Comparison of ENCODE assay signal across 11 mouse cellular contexts in the genomic region with DNA sequence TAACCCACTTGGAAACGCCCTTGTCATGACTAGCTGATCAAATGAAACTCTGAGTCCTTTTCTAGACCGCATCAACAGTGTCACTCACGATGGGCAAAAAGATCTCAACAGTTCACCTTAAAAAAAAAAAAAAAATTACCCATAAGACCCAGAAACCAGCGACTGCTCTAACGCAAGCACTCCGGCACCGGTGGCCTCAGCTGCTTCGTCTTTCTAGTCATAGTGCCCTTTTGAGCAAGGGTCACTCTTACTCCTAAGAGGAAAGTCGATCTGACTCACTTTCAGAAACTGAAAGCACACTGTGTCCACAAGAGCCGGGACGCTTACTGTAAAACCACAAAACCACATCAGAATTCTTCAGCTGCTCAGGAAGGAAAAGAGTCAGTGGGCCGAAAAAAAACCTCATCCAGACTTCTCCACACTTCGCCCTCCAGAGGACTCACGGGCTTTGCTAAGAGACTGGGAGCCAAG. TPM values are rescaled to one million over a fixed set of nuclear protein-coding genes. Genes with fewer than 3 reads are reported as not detected.
DNase-seq lines count a peak whose midpoint lies in the region; ATAC-seq and TF ChIP-seq lines count a peak whose summit lies in the region.
"Had no signal": no experiment of that assay in that cellular context is flagged by ENCODE, and none has a peak within 500 bp of the region (broad histone marks: within the 10 kb centered on the region; RNA-seq: fewer than 3 reads in every experiment).

No protein-coding gene starts in this region.

- H3K36me3 ChIP-seq in embryonic facial prominence, embryonic 13.5 days: no peaks in the 10 kb centered on the region
- no peaks in the 10 kb centered on the region for H3K36me3 ChIP-seq in embryonic facial prominence, embryonic 10.5 days (replicated peaks)
- H3K36me3 ChIP-seq in limb, embryonic 15.5 days: no peaks in the 10 kb centered on the region
- H3K36me3 ChIP-seq in small intestine, adult 2 months (ENCODE audit: control insufficient read depth, insufficient read depth, low read length): no peaks in the 10 kb centered on the region
- H3K36me3 ChIP-seq: hindbrain, embryonic 13.5 days had no signal

- 57% methylated on average over 14 of the region's 14 CpGs for WGBS in embryonic facial prominence, embryonic 13.5 days
- 83% methylated on average over 14 of the region's 14 CpGs for WGBS in embryonic facial prominence, embryonic 10.5 days
- WGBS in limb, embryonic 15.5 days: 69% methylated on average over 14 of the region's 14 CpGs
- WGBS in small intestine, adult 2 months: 59% methylated on average over 14 of the region's 14 CpGs

- no peak overlapping the region for H3K9ac ChIP-seq in embryonic facial prominence, embryonic 13.5 days
- no peak overlapping the region for H3K9ac ChIP-seq in limb, embryonic 15.5 days
- H3K9ac ChIP-seq: hindbrain, embryonic 13.5 days had no signal

- peak overlapping the region; percentile 28; the same call in 1 of the 2 replicates for H3K27ac ChIP-seq in embryonic facial prominence, embryonic 13.5 days
- H3K27ac ChIP-seq in embryonic facial prominence, embryonic 10.5 days (replicated peaks): no peak overlapping the region
- H3K27ac ChIP-seq in limb, embryonic 15.5 days: peak overlapping the region; percentile 6; the same call in 1 of the 2 replicates
- H3K27ac ChIP-seq in small intestine, adult 2 months (ENCODE audit: insufficient read depth, low read depth, low read length): 0 out of 2 replicates have a peak overlapping the region, but pooled peaks have one; percentile 36
- H3K27ac ChIP-seq: hindbrain, embryonic 13.5 days had no signal

- H3K9me3 ChIP-seq in embryonic facial prominence, embryonic 13.5 days: no peaks in the 10 kb centered on the region
- no peaks in the 10 kb centered on the region for H3K9me3 ChIP-seq in embryonic facial prominence, embryonic 10.5 days
- H3K9me3 ChIP-seq in limb, embryonic 15.5 days: no peaks in the 10 kb centered on the region
- H3K9me3 ChIP-seq: hindbrain, embryonic 13.5 days had no signal

- H3K4me3 ChIP-seq in embryonic facial prominence, embryonic 13.5 days: no peak overlapping the region
- no peak overlapping the region for H3K4me3 ChIP-seq in embryonic facial prominence, embryonic 10.5 days
- no peak overlapping the region for H3K4me3 ChIP-seq in limb, embryonic 15.5 days
- peak overlapping the region; percentile 31 for H3K4me3 ChIP-seq in small intestine, adult 2 months (ENCODE audit: low read depth, low read length)
- H3K4me3 ChIP-seq: hindbrain, embryonic 13.5 days had no signal

- peaks cover 6% of the 10 kb centered on the region for H3K27me3 ChIP-seq in embryonic facial prominence, embryonic 13.5 days
- no peaks in the 10 kb centered on the region for H3K27me3 ChIP-seq in embryonic facial prominence, embryonic 10.5 days (replicated peaks; ENCODE audit: low read depth, poor library complexity, severe bottlenecking)
- 0 out of 2 replicates have a peak, but pooled peaks cover 3% of the 10 kb centered on the region for H3K27me3 ChIP-seq in limb, embryonic 15.5 days
- no peaks in the 10 kb centered on the region for H3K27me3 ChIP-seq in small intestine, adult 2 months (ENCODE audit: control insufficient read depth, insufficient read depth, low read length)
- H3K27me3 ChIP-seq: hindbrain, embryonic 13.5 days had no signal

- peak overlapping the region; percentile 9; the same call in 1 of the 2 replicates for H3K4me2 ChIP-seq in embryonic facial prominence, embryonic 13.5 days
- H3K4me2 ChIP-seq in limb, embryonic 15.5 days: no peak overlapping the region
- H3K4me2 ChIP-seq: hindbrain, embryonic 13.5 days had no signal

- DNase-seq in embryonic facial prominence, embryonic 10.5 days (ENCODE audit: low spot score): no peak
- peak; percentile 42 for DNase-seq in thymus, postnatal 0 days (ENCODE audit: low spot score)
- no peak for DNase-seq in thymus, postnatal 4 days
- DNase-seq in frontal cortex, postnatal 10 days (ENCODE audit: low spot score in 2 of 2): no peak
- no peak for DNase-seq in ovary, postnatal 14 days (ENCODE audit: low spot score)

- TF ChIP-seq CTCF in small intestine, adult 2 months (IDR thresholded peaks at IDR 0.05; ENCODE audit: extremely low read depth, insufficient read length, insufficient replicate concordance, low read depth, low read length): no peak

- 0 out of 2 replicates have a peak, but pooled peaks have one; percentile 26 for ATAC-seq in embryonic facial prominence, embryonic 13.5 days (ENCODE audit: insufficient number of reproducible peaks, insufficient read depth, low FRiP score, low TSS enrichment, low read depth)
- ATAC-seq in limb, embryonic 15.5 days (ENCODE audit: insufficient number of reproducible peaks, low FRiP score, low TSS enrichment, low read depth): no peak

- 0 out of 2 replicates have a peak, but pooled peaks cover 6% of the 10 kb centered on the region for H3K4me1 ChIP-seq in embryonic facial prominence, embryonic 13.5 days
- H3K4me1 ChIP-seq in embryonic facial prominence, embryonic 10.5 days: no peaks in the 10 kb centered on the region
- H3K4me1 ChIP-seq in limb, embryonic 15.5 days: no peaks in the 10 kb centered on the region
- H3K4me1 ChIP-seq in small intestine, adult 2 months (ENCODE audit: control insufficient read depth, insufficient read depth, insufficient read length, low read length): no peaks in the 10 kb centered on the region
- H3K4me1 ChIP-seq: hindbrain, embryonic 13.5 days had no signal

- no peak for TF ChIP-seq POLR2A in small intestine, adult 2 months (IDR thresholded peaks at IDR 0.05; ENCODE audit: low read depth, low read length)

RNA-seq across cellular contexts. Expression of gene Fasl, which starts 53.5 kb away (rescaled TPM):
- polyA plus RNA-seq in embryonic facial prominence, embryonic 13.5 days (2015; fragmentation: Nextera tagmentation; extraction: Ambion mirVana): not detected in 2 replicates
- not detected in 2 replicates for polyA plus RNA-seq in embryonic facial prominence, embryonic 10.5 days (2016; fragmentation: Nextera tagmentation; extraction: Ambion mirVana)
- 1.1 and 1.4 TPM in 2 replicates for polyA plus RNA-seq in thymus, postnatal 0 days (2015; fragmentation: Nextera tagmentation; extraction: Ambion mirVana)
- polyA plus RNA-seq in limb, embryonic 15.5 days (2015; fragmentation: Nextera tagmentation; extraction: Ambion mirVana): not detected in 2 replicates
- polyA plus RNA-seq in small intestine, adult 2 months (2012; rRNA removed): 0.22 and 0.33 TPM in 2 replicates
- polyA plus RNA-seq: midbrain, embryonic 14.5 days; stomach, embryonic 14.5 days had no signal
